Mouse (Mus musculus) embryonic fibroblast, embryonic 13.5 days (primary cell): ENCODE results near the gene Pcsk1n. TPM values are rescaled to one million over a fixed set of nuclear protein-coding genes. Genes with fewer than 3 reads are reported as not detected.
"Not testable (repeated sequence)": the region's sequence is repeated elsewhere in the genome, so short reads cannot be mapped to it uniquely, and the experiment has no call there.

ENCODE experiments used
- H3K27ac ChIP-seq: 2 replicates; pipeline ENCODE4 v1.5.1; 2012; ENCODE audit warnings: low read length, control low read depth, inconsistent platforms; ENCODE audit not compliant: insufficient read depth
- H3K4me1 ChIP-seq: 2 replicates; pipeline ENCODE4 v1.6.1; 2011; ENCODE audit warnings: low read length; ENCODE audit not compliant: control insufficient read depth, insufficient read depth
- H3K4me3 ChIP-seq: 2 replicates; pipeline ENCODE4 v1.5.1; 2011; ENCODE audit warnings: mild to moderate bottlenecking, control low read depth, low read length; ENCODE audit not compliant: insufficient read depth
- CTCF ChIP-seq: IDR thresholded peaks from 2 replicates; pipeline ENCODE4 v1.5.1; 2011; ENCODE audit warnings: mild to moderate bottlenecking, control low read depth, low read length, moderate library complexity, borderline replicate concordance; ENCODE audit not compliant: insufficient read depth
- POLR2A ChIP-seq: IDR thresholded peaks from 2 replicates; pipeline ENCODE4 v1.6.1; 2011; ENCODE audit warnings: low read depth, mild to moderate bottlenecking, control low read depth, low read length, moderate library complexity
- polyA plus RNA-seq: library from polyadenylated mRNA; stranded (reverse); fragments of >200 nt; gene quantifications from 2 replicates; pipeline ENCODE4 v1.2.4, GENCODE M21; 2011; ENCODE audit warnings: low read depth; ENCODE audit not compliant: missing spikeins, insufficient read length

Pcsk1n gene
- polyA plus RNA-seq, 1 experiment, result not detected

GRCm38 (mm10) chrX:7907735-7908134, 11.9 kb upstream of the Pcsk1n start, which contains the start of gene Gm10491:
Gene Gm10491 (minus strand): TSS chrX:7907835.
- Histone ChIP-seq H3K4me3 (no peak within 1 kb of the TSS), H3K27ac (no peak within 1 kb of the TSS), H3K4me1 (no peaks in the 10 kb centered on the region)
- TF ChIP-seq CTCF, result no peak
- no peak for TF ChIP-seq POLR2A

GRCm38 (mm10) chrX:7909242-7909641, 10.4 kb upstream of the Pcsk1n start, which contains the start of gene Gm10490:
Gene Gm10490 (plus strand): TSS chrX:7909542.
- not testable (repeated sequence) for H3K4me3 ChIP-seq, H3K4me1 ChIP-seq, H3K27ac ChIP-seq

GRCm38 (mm10) chrX:7910473-7910872, 9.1 kb upstream of the Pcsk1n start:
- no peak for TF ChIP-seq POLR2A
- no peak for TF ChIP-seq CTCF
- Histone ChIP-seq H3K4me1 (no peaks in the 10 kb centered on the region), H3K4me3 (no peak overlapping the region), H3K27ac (no peak overlapping the region)

GRCm38 (mm10) chrX:7915669-7916068, 4.0 kb upstream of the Pcsk1n start:
- not testable (repeated sequence) for H3K27ac ChIP-seq, H3K4me1 ChIP-seq, H3K4me3 ChIP-seq

GRCm38 (mm10) chrX:7917960-7918359, 1.7 kb upstream of the Pcsk1n start:
- H3K27ac ChIP-seq, H3K4me3 ChIP-seq, H3K4me1 ChIP-seq: not testable (repeated sequence)

- Histone ChIP-seq H3K27ac (no peak overlapping the region), H3K4me3 (no peak overlapping the region), H3K4me1 (no peaks in the 10 kb centered on the region)
- TF ChIP-seq CTCF, result no peak
- no peak for TF ChIP-seq POLR2A
Observed at GRCm38 (mm10) chrX:7922032-7922431, 2.4 kb downstream of the Pcsk1n start.

GRCm38 (mm10) chrX:7926266-7926665, 6.6 kb downstream of the Pcsk1n start:
- no peak for TF ChIP-seq CTCF
- no peak for TF ChIP-seq POLR2A
- Histone ChIP-seq H3K27ac (no peak overlapping the region), H3K4me1 (no peaks in the 10 kb centered on the region), H3K4me3 (no peak overlapping the region)

- no peak for TF ChIP-seq POLR2A
- no peak for TF ChIP-seq CTCF
Observed at GRCm38 (mm10) chrX:7927116-7927515, 7.5 kb downstream of the Pcsk1n start.

GRCm38 (mm10) chrX:7928270-7928790, 8.7 kb downstream of the Pcsk1n start, which contains the start of gene Eras:
Gene Eras (minus strand): TSS chrX:7928607.
- TF ChIP-seq CTCF (no peak), POLR2A (no peak)
- H3K4me1 ChIP-seq, result no peaks in the 10 kb centered on the region
- H3K27ac ChIP-seq, result no peak within 1 kb of the TSS
- no peak within 1 kb of the TSS for H3K4me3 ChIP-seq

More at GRCm38 (mm10) chrX:7927116-7927515, 7.5 kb downstream of the Pcsk1n start:
- no peak overlapping the region for H3K27ac ChIP-seq
- H3K4me3 ChIP-seq, result no peak overlapping the region
- no peaks in the 10 kb centered on the region for H3K4me1 ChIP-seq

GRCm38 (mm10) chrX:7936874-7937273, 17.3 kb downstream of the Pcsk1n start:
- TF ChIP-seq POLR2A (no peak), CTCF (no peak)
- H3K4me1 ChIP-seq, result no peaks in the 10 kb centered on the region

GRCm38 (mm10) chrX:7937667-7938066, 18.0 kb downstream of the Pcsk1n start:
- no peak overlapping the region for H3K27ac ChIP-seq
- H3K4me3 ChIP-seq, result no peak overlapping the region
- H3K4me1 ChIP-seq, result no peaks in the 10 kb centered on the region
- no peak for TF ChIP-seq CTCF
- TF ChIP-seq POLR2A, result no peak

More at GRCm38 (mm10) chrX:7936874-7937273, 17.3 kb downstream of the Pcsk1n start:
- H3K4me3 ChIP-seq, result no peak overlapping the region
- H3K27ac ChIP-seq, result no peak overlapping the region
